Mouse (Mus musculus) skeletal muscle tissue, postnatal 0 days (tissue): ENCODE data around the gene Cntn6. TPM values are rescaled to one million over a fixed set of nuclear protein-coding genes. Genes with fewer than 3 reads are reported as not detected.

Experiments
- polyA plus RNA-seq: library from polyadenylated mRNA; unstranded; fragments of >200 nt; fragmentation: Nextera tagmentation; extraction: Ambion mirVana; gene quantifications from 2 replicates; pipeline ENCODE4 v1.2.1, GENCODE M21; 2015

Cntn6 gene
- 0.32 and 0.59 TPM in 2 replicates for polyA plus RNA-seq

GRCm38 (mm10) chr6:104492490-104493431 lies at the start of gene Cntn6:
Gene Cntn6 (plus strand): TSS chr6:104492790.

